ENCODE assay signal across 7 mouse cellular contexts in the genomic region with DNA sequence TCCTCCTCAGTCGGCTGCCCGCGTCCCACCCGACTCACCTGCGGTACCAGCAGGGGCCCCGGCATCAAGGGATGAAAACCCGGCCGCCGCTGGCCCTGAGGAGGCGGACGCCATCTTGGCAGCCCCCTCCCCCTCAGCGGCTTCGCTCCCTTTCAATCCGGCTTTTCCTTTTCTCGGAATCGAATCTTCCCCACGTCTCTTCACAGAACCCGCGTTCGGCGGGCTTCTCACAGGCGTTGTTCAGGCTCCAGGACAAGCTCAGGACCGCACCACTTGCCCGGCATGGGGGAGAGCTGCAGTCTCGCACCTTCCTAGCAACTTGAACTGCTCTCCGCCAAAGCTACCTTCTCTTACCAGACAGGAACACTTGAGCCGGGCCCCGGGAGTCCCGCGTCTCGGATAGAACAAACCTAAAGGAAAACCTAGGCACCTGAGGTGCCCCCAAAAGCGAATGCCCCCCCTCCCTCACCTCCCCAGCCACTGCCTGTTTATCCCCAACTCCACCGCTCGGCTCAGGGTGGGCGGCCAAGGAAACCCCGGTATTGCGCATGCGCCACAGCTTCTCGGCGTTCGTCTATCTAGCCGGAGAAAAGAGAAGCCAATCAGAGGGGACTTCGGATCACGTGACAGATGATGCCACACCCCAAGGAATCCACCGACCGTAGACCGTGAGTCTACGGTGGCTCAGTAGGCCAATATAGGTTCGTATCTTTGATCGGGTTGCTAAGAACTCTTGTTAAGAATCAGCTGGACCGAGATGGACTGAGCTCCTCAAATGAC. TPM values are rescaled to one million over a fixed set of nuclear protein-coding genes. Genes with fewer than 3 reads are reported as not detected.
DNase-seq lines count a peak whose midpoint lies in the region; ATAC-seq lines count a peak whose summit lies in the region.

Pip5k1a (minus strand) TSS at position 593 of the 780 bp plus-strand sequence.

- H3K36me3 ChIP-seq in intestine, embryonic 16.5 days (ENCODE audit: control insufficient read depth, insufficient read depth, low read length) = no peaks in the 10 kb centered on the region
- H3K36me3 ChIP-seq in midbrain, embryonic 11.5 days (ENCODE audit: control insufficient read depth, insufficient read depth, low read length) = no peaks in the 10 kb centered on the region

- H3K27me3 ChIP-seq in intestine, embryonic 16.5 days (replicated peaks; ENCODE audit: control insufficient read depth, insufficient read depth, low read length) = no peaks in the 10 kb centered on the region
- H3K27me3 ChIP-seq in midbrain, embryonic 11.5 days (ENCODE audit: control insufficient read depth, insufficient read depth, low read length) = no peaks in the 10 kb centered on the region

- H3K4me3 ChIP-seq in intestine, embryonic 16.5 days (ENCODE audit: low read length) = peak within 1 kb of the TSS; percentile 99
- peak within 1 kb of the TSS; percentile 96 for H3K4me3 ChIP-seq in midbrain, embryonic 11.5 days (ENCODE audit: low read depth, low read length)

- peak; percentile 96 for DNase-seq in adrenal gland, adult 8-10 months
- peak; percentile 96 for DNase-seq in embryo, embryonic 9.5 days (ENCODE audit: extremely low spot score)
- peak; percentile 95 to 97 for DNase-seq in gastrocnemius, postnatal 4 days (ENCODE audit: low spot score in 2 of 2)
- peak; percentile 96 for DNase-seq in left cerebral cortex, postnatal 36 days (ENCODE audit: low spot score in 2 of 2)
- DNase-seq in midbrain, embryonic 11.5 days (ENCODE audit: low spot score, missing footprints) = peak; percentile 99
- DNase-seq in skeletal muscle tissue, adult 2 months (ENCODE audit: low read depth, low spot score) = peak; percentile 100

- WGBS in intestine, embryonic 16.5 days = under 1% methylated on average over 51 of the region's 51 CpGs
- under 1% methylated on average over 51 of the region's 51 CpGs for WGBS in midbrain, embryonic 11.5 days

- peak; percentile 85 for ATAC-seq in intestine, embryonic 16.5 days
- ATAC-seq in midbrain, embryonic 11.5 days (ENCODE audit: low FRiP score) = peak; percentile 90

- H3K9ac ChIP-seq in intestine, embryonic 16.5 days (ENCODE audit: low read depth, low read length) = peak within 1 kb of the TSS; percentile 92
- peak within 1 kb of the TSS; percentile 92 for H3K9ac ChIP-seq in midbrain, embryonic 11.5 days (ENCODE audit: low read length)

- H3K4me2 ChIP-seq in intestine, embryonic 16.5 days (ENCODE audit: low read depth, low read length) = peak within 1 kb of the TSS; percentile 73
- H3K4me2 ChIP-seq in midbrain, embryonic 11.5 days = peak within 1 kb of the TSS; percentile 75

- intact Hi-C loops in left cerebral cortex, postnatal 36 days (cut with DNase I) = loop anchor here (5.0 kb wide), 1 partner anchor 49 kb away; no protein-coding TSS in a partner anchor

- no peaks in the 10 kb centered on the region for H3K9me3 ChIP-seq in intestine, embryonic 16.5 days (ENCODE audit: control insufficient read depth, low read length)
- H3K9me3 ChIP-seq in midbrain, embryonic 11.5 days (ENCODE audit: control insufficient read depth, low read length) = no peaks in the 10 kb centered on the region

- peaks cover 7% of the 10 kb centered on the region for H3K4me1 ChIP-seq in intestine, embryonic 16.5 days (ENCODE audit: control insufficient read depth, insufficient read depth, low read length)
- peaks cover 10% of the 10 kb centered on the region for H3K4me1 ChIP-seq in midbrain, embryonic 11.5 days (ENCODE audit: control insufficient read depth, insufficient read depth, low read length)

- peak within 1 kb of the TSS; percentile 83 for H3K27ac ChIP-seq in intestine, embryonic 16.5 days (ENCODE audit: low read length)
- H3K27ac ChIP-seq in midbrain, embryonic 11.5 days (ENCODE audit: low read depth, low read length) = peak within 1 kb of the TSS; percentile 71

RNA-seq across cellular contexts. Expression of gene Pip5k1a, which starts in this region (rescaled TPM):
- 10 to 100 TPM; 47.4 to 69.4 (median 54.9) TPM for total RNA-seq in adrenal gland, adult 8-10 months (2022)
- 10 to 100 TPM; 22.7 to 26.2 TPM for total RNA-seq in gastrocnemius, postnatal 4 days (2021)
- 14.5 and 15.5 TPM in 2 replicates for polyA plus RNA-seq in intestine, embryonic 16.5 days (2015; fragmentation: Nextera tagmentation; extraction: Ambion mirVana)
- 10 to 100 TPM; 51.7 to 56.3 TPM for total RNA-seq in left cerebral cortex, postnatal 36 days (2021)
- polyA plus RNA-seq in midbrain, embryonic 11.5 days (2014; fragmentation: Nextera tagmentation; extraction: Ambion mirVana) = 13.2 and 15.1 TPM in 2 replicates

Comparison
In these comparisons a context has a peak if more than half of its experiments do, and no peak if none do; other contexts are left out.
1. Peak in every context shown above with its lines: DNase-seq, ATAC-seq, H3K4me3 ChIP-seq and H3K27ac ChIP-seq.